Mouse (Mus musculus): Measurements from ENCODE around the gene Gm17087. TPM values are rescaled to one million over a fixed set of nuclear protein-coding genes. Genes with fewer than 3 reads are reported as not detected.

Gm17087 gene
- not detected in 2 replicates for polyA plus RNA-seq (2015; fragmentation: Nextera tagmentation; extraction: Ambion mirVana)

DNA sequence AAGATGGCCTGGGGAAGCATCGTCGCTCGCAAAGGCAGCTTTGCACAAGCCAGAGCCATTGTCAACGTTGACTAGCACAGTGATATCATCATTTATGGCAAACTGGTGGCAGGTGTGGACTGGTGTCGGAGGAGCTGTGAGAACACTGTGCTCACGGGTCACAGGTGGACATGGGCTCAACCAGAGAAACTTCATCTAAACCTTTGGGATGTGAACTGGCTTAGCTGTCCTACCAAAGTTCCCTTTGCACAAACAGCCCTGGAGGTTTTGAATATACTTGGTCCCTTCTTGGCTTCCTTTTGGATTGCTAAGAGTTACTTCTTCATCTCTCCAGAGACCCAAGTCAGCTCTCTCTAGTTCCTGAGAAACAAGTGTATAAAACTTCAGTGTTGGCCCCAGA, at the start of gene Gm17087:
Gm17087 (minus strand) TSS at position 101 of the 400 bp plus-strand sequence.
- Histone ChIP-seq H3K27ac (no peak within 1 kb of the TSS), H3K36me3 (ENCODE audit: poor library complexity, severe bottlenecking) (no peaks in the 10 kb centered on the region), H3K9ac (no peak within 1 kb of the TSS), H3K4me3 (no peak within 1 kb of the TSS), H3K4me2 (no peak within 1 kb of the TSS), H3K9me3 (replicated peaks) (no peaks in the 10 kb centered on the region), H3K4me1 (no peaks in the 10 kb centered on the region), H3K27me3 (no peaks in the 10 kb centered on the region)
- no peak for ATAC-seq
- WGBS = 89% methylated on average over 6 of the region's 6 CpGs

DNA sequence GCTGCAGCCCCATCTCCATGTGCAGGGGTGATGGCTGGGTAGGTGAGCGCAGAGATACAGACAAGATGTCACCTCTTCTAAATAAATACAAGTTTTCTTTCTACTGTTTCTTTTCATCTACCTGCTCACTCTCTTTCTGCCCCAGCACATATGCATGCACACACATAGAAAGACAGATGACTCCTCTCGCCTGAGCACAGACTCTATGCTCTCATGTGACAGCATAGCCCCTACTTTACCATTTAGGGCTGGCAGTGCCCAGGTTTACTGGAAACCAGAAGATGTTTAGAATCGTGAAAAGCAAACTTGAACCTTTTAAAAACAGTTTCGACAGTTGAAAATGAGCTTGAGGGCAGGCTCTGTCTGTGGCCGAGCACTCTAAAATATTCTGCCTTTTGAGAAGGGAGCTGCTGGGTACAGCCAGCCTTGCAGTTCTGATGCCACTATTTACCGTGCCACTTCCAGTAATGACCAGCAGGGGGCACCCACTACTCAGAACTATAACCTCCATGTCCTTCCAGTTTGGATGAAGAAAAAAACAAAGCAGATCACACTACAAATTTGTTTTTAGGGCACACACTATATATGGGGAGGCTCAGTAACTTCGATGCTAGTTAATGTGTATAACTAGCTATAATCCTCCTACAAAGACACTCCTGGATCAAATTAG, 47.3 kb upstream of the Gm17087 start:
- peak; percentile 81; the same call in 1 of the 2 replicates for ATAC-seq

DNA sequence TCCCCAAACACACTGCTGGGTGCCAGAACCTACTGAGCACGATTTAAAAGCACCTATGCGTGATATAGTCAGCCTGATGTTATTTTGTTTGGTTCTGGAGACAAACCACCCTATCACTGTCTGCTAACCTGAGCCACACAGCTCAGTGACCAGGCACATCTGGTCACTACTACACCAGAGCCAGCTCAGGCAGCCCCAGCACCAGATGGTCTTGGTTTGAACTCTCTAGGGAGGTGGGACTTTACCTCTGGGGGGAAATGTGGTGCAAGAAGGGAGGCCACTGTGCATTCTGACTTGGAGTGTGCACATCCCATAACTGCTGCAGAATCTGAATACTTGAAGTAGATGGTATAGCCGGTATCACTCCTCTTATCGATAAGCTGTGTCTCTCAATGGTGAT, 45.2 kb upstream of the Gm17087 start:
- Histone ChIP-seq H3K27ac (no peak overlapping the region), H3K4me3 (no peak overlapping the region), H3K9me3 (replicated peaks) (no peaks in the 10 kb centered on the region), H3K27me3 (no peaks in the 10 kb centered on the region), H3K9ac (no peak overlapping the region), H3K4me1 (no peaks in the 10 kb centered on the region), H3K36me3 (ENCODE audit: poor library complexity, severe bottlenecking) (no peaks in the 10 kb centered on the region), H3K4me2 (no peak overlapping the region)
- no peak for ATAC-seq
- WGBS = 88% methylated on average over 4 of the region's 4 CpGs

More for the DNA sequence above, 47.3 kb upstream of the Gm17087 start:
- no peaks in the 10 kb centered on the region for H3K9me3 ChIP-seq (replicated peaks)
- H3K27ac ChIP-seq = no peak overlapping the region
- H3K4me1 ChIP-seq = no peaks in the 10 kb centered on the region
- no peak overlapping the region for H3K4me3 ChIP-seq
- no peaks in the 10 kb centered on the region for H3K36me3 ChIP-seq (ENCODE audit: poor library complexity, severe bottlenecking)
- no peaks in the 10 kb centered on the region for H3K27me3 ChIP-seq
- 38% methylated on average over 7 of the region's 7 CpGs for WGBS
- H3K9ac ChIP-seq = no peak overlapping the region
- H3K4me2 ChIP-seq = no peak overlapping the region

DNA sequence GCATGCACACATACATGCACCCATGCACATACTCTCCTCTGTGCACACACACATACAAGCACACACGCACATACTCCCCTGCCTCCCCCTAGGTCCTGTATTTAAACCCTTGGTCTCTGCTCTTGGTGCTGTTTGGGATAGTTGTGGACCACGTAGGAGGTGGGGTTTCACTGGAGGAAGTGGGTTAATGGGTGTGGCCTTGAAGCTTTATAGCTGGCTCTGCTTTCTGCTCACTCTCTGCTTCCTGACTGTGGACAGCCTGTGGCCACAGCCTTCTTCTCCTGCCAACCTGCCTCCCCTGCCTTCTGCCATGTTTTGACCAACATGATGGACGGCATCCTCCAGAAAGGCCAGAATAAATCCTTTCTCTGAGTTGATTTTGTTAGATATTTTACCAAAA, 39.9 kb upstream of the Gm17087 start:
- Histone ChIP-seq H3K9ac (no peak overlapping the region), H3K4me2 (no peak overlapping the region), H3K27me3 (no peaks in the 10 kb centered on the region), H3K36me3 (ENCODE audit: poor library complexity, severe bottlenecking) (no peaks in the 10 kb centered on the region), H3K9me3 (replicated peaks) (no peaks in the 10 kb centered on the region), H3K4me1 (no peaks in the 10 kb centered on the region), H3K27ac (no peak overlapping the region), H3K4me3 (no peak overlapping the region)
- no peak for ATAC-seq
- WGBS = 78% methylated on average over 3 of the region's 3 CpGs

DNA sequence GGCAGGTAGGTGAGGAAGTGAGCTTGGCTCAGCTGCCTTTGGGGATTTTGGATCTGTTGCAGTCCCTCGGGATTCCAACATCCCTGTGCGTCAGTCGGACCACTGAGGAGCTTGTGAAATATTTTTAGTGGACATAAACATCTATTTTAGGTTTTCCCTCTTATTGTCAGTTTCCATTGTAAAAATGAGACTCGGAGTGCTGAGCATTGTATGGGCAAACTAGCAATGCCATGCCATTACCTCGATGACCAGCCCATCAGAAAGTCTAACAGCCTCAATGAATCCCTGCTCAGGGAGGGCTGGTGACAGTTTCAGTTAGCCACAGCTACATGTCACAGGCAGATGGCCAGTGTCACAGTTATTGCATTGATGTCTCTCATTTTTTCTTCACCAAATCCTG, 39.2 kb upstream of the Gm17087 start:
- no peak overlapping the region for H3K4me3 ChIP-seq
- WGBS = 91% methylated on average over 5 of the region's 5 CpGs
- no peaks in the 10 kb centered on the region for H3K4me1 ChIP-seq
- no peaks in the 10 kb centered on the region for H3K9me3 ChIP-seq (replicated peaks)
- no peak overlapping the region for H3K9ac ChIP-seq
- H3K36me3 ChIP-seq (ENCODE audit: poor library complexity, severe bottlenecking) = no peaks in the 10 kb centered on the region
- H3K27ac ChIP-seq = no peak overlapping the region
- ATAC-seq = no peak
- no peaks in the 10 kb centered on the region for H3K27me3 ChIP-seq
- H3K4me2 ChIP-seq = no peak overlapping the region

DNA sequence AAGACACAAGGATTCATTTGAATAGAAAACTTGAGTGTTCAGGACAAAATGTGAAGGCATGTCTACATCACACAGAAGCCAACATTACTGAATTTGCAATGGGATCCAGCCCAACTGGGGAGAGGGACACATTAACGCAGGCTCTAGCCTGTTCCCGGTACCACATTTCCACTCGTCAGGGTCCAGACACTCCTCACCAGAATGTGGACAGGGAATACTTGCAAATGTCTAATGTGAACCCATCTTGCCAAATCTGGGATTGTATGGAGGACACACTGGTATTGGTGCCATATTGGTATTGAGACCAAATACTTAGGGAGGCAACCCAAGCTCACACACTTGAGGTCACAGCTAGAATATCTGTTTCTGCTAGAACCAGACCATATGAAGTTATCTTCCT, 36.2 kb upstream of the Gm17087 start:
- 95% methylated on average over 3 of the region's 3 CpGs for WGBS

DNA sequence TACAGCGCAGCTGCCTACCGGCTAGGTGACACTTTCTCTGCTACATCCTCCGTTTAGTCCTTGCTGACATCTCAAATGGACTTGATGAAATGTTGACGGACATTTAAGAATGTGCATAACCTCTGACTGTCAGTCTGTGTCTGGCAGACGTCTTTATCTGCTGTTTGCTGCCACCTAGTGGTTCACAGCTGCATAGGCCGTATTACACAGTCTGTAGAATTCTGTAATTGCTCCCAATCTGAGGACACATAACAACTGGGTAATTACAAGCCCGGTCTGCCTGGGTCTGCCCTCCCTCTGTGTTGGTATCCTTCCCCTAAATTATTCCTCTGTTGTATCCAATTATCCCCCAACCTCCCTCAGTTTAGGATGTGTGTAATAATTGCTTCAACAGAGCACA, 31.0 kb upstream of the Gm17087 start:
- Histone ChIP-seq H3K27ac (no peak overlapping the region), H3K27me3 (no peaks in the 10 kb centered on the region), H3K9me3 (replicated peaks) (no peaks in the 10 kb centered on the region), H3K4me2 (no peak overlapping the region), H3K9ac (no peak overlapping the region), H3K4me3 (no peak overlapping the region), H3K36me3 (ENCODE audit: poor library complexity, severe bottlenecking) (no peaks in the 10 kb centered on the region), H3K4me1 (no peaks in the 10 kb centered on the region; the same call in 1 of the 2 replicates)
- WGBS = 11% methylated on average over 7 of the region's 7 CpGs
- peak; percentile 90 for ATAC-seq

More for the DNA sequence above, 36.2 kb upstream of the Gm17087 start:
- no peaks in the 10 kb centered on the region for H3K36me3 ChIP-seq (ENCODE audit: poor library complexity, severe bottlenecking)
- no peaks in the 10 kb centered on the region for H3K27me3 ChIP-seq
- H3K4me2 ChIP-seq = no peak overlapping the region
- no peak overlapping the region for H3K27ac ChIP-seq
- H3K4me1 ChIP-seq = no peaks in the 10 kb centered on the region
- ATAC-seq = no peak
- no peaks in the 10 kb centered on the region for H3K9me3 ChIP-seq (replicated peaks)
- H3K9ac ChIP-seq = no peak overlapping the region
- H3K4me3 ChIP-seq = no peak overlapping the region

DNA sequence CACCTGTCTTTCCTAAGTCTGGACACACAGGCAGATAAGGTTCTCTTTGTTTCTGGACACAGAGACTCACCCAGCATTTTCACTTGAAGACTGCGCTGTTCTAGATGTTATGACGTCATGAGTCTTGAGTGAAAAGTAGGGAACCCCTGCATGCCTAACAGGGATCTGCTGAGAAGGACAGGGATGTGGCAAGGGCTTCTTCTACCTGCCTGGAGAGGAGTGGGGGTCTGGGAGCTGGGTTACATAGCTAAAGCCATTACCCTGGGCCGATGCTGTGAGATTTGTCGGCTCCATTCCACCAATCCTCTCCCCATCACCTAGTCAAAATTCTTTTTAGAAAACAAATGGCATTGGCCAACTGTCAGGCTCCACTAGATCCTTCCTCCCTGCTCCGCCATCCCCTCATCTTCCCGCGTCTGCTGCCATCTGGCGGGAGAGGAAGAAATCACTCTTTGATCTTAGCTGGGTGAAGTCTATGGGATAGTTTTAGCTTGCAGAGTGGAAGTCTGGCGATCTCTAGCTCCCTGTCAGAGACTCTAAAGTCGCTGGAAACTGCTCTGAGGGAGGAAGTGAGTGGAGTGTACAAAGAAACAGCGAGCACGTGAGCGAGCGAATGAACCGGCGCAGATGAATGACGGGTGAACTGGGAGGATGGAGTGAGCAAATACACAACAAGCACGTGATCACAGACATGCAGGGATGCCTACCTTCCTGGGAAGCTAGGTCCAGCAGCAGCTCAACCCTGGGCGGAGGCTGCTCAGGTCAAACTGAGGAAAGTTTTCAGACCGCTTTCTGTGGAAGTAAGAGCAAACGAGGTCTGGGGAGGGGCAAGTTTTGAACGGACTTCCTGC, 25.9 kb upstream of the Gm17087 start:
- H3K9me3 ChIP-seq (replicated peaks) = no peaks in the 10 kb centered on the region
- ATAC-seq = peak; percentile 70
- no peak overlapping the region for H3K27ac ChIP-seq
- WGBS = 12% methylated on average over 22 of the region's 22 CpGs
- no peaks in the 10 kb centered on the region for H3K27me3 ChIP-seq
- H3K4me2 ChIP-seq = peak overlapping the region; percentile 51
- H3K4me3 ChIP-seq = peak overlapping the region; percentile 16
- no peaks in the 10 kb centered on the region for H3K36me3 ChIP-seq (ENCODE audit: poor library complexity, severe bottlenecking)
- H3K4me1 ChIP-seq = no peaks in the 10 kb centered on the region; the same call in 1 of the 2 replicates
- H3K9ac ChIP-seq = peak overlapping the region; percentile 32

DNA sequence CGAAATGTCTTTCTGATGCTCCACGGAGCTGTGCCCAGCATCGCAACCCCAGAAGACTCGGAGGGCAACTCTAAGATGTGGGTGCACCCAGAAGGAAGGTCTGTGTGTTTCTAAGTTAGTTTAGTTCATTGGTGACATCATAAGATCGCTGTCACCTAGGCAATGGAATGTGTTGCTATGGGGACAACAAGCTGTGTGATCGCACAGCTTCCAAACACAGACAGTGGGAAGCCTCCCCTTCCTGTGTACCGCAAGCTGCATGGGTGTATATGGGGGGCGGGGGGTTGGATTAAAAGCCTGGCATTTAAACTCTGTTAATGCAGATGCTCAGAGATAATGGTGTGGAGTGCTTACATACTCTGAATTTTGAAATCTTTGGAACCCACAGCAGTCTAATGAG, 14.8 kb upstream of the Gm17087 start:
- 70% methylated on average over 8 of the region's 8 CpGs for WGBS
- no peaks in the 10 kb centered on the region for H3K9me3 ChIP-seq (replicated peaks)
- no peak overlapping the region for H3K4me3 ChIP-seq
- H3K27ac ChIP-seq = no peak overlapping the region
- H3K27me3 ChIP-seq = no peaks in the 10 kb centered on the region
- ATAC-seq = no peak
- H3K9ac ChIP-seq = no peak overlapping the region
- no peaks in the 10 kb centered on the region for H3K36me3 ChIP-seq (ENCODE audit: poor library complexity, severe bottlenecking)
- no peak overlapping the region for H3K4me2 ChIP-seq
- peaks cover 10% of the 10 kb centered on the region; the same call in 1 of the 2 replicates for H3K4me1 ChIP-seq

DNA sequence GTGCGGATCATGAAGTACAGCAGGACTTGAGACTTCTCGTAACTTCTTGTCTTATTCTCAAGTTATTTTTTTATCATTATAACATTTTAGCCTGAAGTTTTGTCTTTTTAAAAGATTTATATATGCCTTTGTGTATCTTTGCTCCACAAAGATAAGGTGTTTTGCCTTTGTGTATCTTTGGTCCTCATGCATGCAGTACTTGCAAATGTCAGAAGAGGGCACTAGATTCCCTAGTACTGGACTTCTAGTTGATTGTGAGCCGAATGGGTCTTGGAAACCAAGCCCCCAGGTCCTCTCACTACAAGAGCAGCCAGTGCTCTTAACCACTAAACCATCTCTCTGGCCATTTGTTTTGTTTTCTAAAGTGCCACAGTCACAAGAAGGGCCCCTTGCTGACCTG, 13.6 kb upstream of the Gm17087 start:
- 64% methylated on average over 3 of the region's 3 CpGs for WGBS
- H3K9me3 ChIP-seq (replicated peaks) = no peaks in the 10 kb centered on the region
- H3K36me3 ChIP-seq (ENCODE audit: poor library complexity, severe bottlenecking) = no peaks in the 10 kb centered on the region
- H3K4me1 ChIP-seq = peaks cover 10% of the 10 kb centered on the region; the same call in 1 of the 2 replicates
- no peak overlapping the region for H3K4me3 ChIP-seq
- H3K27ac ChIP-seq = no peak overlapping the region
- no peak for ATAC-seq
- H3K9ac ChIP-seq = no peak overlapping the region
- H3K4me2 ChIP-seq = no peak overlapping the region
- H3K27me3 ChIP-seq = no peaks in the 10 kb centered on the region

DNA sequence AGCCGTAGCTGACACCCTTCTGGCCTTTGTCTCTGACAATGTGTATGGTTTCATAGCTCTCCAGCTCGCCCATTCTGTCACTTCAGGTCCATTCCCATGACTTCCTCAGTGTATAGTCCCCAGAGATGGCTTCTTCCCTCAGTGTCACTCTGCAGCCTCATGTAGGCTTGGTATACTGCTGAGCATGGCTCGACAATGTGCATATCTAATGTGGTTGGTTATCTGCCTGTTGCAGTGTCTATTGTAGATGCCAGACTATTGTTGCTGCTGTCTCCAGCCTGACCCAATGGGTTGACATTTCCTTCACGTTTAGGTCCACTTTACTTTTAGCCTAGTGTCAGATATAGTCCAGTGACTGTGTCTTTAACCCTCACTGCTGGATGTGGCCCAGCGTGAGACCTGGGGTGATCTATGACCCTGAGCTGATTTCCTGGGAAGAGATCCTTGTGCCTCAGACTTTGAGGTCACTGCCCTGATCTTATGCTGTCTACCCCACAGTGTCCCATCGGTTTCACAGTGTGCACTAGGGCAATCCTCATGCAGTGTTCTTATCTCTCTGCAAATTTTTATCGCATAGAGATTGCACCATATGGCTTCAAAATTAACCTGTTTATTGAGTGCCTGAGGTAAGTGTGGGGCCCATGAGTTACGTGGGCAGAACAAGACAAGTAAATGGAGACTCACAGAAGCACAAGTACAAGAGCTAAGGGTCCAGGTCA, 7.0 kb upstream of the Gm17087 start:
- Histone ChIP-seq H3K4me1 (no peaks in the 10 kb centered on the region), H3K9ac (no peak overlapping the region), H3K4me2 (no peak overlapping the region), H3K27ac (no peak overlapping the region), H3K9me3 (replicated peaks) (no peaks in the 10 kb centered on the region), H3K36me3 (ENCODE audit: poor library complexity, severe bottlenecking) (no peaks in the 10 kb centered on the region), H3K27me3 (no peaks in the 10 kb centered on the region), H3K4me3 (no peak overlapping the region)
- ATAC-seq = no peak
- 83% methylated on average over 8 of the region's 8 CpGs for WGBS

DNA sequence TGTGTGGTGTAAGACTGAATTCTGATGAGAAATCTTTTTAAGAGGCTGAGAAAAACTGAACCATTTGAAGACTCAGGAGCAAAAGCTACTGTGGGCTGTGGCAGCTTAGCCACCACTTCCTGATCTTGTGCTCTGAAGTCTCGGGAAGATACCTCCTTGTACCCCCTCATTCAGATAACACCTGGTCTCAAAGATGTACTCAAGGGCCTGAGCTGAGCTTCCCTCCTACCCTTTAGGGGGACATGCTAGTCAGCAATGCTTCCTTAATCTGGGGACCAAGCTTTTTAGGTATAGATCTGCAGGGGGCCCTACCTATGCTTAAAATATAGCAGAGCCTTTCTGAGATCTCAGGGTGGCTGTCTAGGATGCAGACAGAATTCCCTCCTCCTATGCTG, 3.9 kb downstream of the Gm17087 start:
- Histone ChIP-seq H3K4me3 (no peak overlapping the region), H3K4me1 (no peaks in the 10 kb centered on the region), H3K9me3 (replicated peaks) (no peaks in the 10 kb centered on the region), H3K4me2 (no peak overlapping the region), H3K27me3 (no peaks in the 10 kb centered on the region), H3K27ac (no peak overlapping the region), H3K36me3 (ENCODE audit: poor library complexity, severe bottlenecking) (no peaks in the 10 kb centered on the region), H3K9ac (no peak overlapping the region)
- no peak for ATAC-seq
- 82% methylated on average over 1 of the region's 1 CpGs for WGBS
